Mouse (Mus musculus): ENCODE data around the gene Ergic1.

Ergic1 gene

DNA sequence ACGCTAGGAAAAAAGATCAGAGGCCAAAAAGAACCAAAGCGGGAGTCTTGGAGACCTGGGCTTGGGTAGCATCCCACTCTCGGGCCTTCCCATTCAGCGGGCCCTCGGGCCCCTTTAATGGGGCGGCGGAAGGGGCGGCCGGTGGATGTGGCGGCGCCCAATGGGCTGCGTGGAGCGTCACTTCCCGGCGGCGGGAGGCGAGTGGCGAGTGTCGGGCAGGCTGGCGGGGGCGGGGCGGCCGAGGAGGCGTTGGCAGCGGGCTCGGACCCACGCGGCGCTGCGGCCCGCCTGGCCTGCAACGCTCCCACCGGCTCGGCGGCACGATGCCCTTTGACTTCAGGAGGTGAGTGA lies at the start of gene Ergic1:
Ergic1 (plus strand) TSS at position 200 of the 351 bp plus-strand sequence.
- peak; percentile 96 for DNase-seq (ENCODE audit: low spot score)

DNA sequence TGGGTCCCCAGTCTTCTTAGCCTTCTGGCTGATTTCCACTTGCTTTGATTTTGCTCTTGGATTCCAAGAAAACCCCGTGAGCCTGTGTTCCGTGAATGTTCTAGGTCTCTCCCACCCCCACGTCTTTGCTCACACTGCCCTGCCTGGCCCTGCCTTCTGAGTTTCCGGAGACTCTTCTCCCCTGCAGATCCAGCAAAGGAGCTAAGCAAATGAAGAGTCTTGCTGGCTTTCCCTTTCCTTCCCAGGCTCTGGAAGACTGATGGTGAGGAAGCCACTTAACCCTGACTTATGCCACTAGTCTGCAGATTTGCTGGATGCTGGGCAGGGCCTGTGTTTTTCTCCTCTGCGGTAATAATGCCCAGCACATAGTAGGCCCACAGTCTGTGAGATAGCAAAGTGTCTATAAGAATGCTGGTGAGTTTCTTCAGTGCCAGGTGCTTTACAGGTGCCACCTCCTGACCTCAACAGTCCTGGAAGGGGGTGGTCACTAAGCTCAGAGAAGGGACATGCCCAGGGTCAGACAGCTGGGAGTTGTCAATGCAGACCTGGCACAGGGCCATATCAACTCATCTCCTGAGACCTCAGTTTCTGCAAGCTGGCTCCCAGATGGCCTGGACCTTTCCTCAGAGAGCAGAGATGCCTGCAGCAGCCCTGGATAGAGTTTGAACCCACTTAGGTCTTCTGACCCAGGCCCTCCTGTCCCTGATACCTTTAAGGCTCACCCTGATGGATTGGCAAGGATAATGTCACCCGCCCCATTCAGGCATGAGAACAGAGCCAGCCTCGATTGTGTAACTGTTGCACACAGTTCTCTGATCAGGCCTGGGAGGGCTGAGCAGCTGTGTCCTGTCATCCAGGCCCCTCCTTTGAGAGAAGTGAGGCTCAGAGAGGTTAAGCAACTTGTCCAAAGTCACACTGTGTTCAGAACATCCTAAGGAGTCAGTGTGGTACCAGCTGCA lies 49.2 kb upstream of the Ergic1 start:
- DNase-seq (ENCODE audit: low spot score) = no peak

DNA sequence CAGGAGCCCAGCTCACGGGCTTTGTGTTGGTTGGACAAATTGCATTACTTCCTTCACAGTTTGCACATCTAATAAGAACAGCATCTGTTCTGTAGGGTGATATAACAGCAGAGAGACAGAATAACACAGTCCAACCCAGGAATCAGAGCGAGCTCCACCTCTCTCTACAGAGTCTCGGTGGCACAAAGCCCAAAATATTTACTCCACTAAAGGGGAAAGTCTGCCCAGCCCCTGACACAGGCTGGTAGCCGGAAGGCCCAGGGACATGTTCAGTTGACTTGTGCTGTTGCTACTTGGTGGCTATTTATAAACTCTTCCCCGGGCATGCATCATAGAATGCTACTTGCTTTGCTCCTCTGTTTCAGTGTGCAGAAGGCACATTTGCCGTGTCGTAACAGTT lies 48.3 kb upstream of the Ergic1 start:
- no peak for DNase-seq (ENCODE audit: low spot score)

DNA sequence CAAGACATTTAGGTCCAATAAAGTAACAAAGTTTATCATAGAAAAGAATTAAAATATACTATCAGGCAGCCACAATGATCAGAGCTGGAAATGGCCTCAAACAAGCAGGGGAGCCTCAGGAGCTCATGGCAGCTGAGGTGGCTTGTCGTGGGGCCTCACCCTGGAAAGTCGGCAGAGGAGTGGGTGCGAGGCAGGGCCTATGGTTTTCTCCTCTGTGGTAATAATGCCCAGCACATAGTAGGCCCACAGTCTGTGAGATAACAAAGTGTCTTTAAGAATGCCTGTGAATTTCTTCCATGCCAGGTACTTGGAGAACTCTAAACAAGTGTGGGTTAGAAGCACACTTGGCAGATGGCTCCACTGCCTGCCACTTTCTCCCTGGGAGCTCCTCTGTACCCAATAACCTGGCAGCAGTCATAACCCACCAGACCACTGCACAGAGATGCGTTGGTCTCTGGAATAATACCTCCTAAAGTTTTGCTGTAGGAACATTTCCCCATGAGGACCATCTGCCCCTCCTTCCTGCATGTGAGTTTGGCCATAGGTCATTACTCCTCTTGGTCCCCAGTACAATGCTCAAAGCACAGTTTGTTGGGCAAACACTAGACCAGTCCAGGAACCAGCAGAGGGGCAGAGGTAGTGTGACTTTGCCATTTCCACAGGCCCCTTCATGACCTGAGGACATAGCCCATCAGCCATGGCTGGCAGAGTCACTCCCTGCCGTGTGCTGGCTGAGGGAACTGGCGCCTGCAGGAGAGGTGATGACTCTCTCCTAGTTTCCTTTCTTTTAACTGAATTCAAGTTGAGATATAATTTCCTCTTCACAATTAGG lies 47.6 kb upstream of the Ergic1 start:
- no peak for DNase-seq (ENCODE audit: low spot score)

DNA sequence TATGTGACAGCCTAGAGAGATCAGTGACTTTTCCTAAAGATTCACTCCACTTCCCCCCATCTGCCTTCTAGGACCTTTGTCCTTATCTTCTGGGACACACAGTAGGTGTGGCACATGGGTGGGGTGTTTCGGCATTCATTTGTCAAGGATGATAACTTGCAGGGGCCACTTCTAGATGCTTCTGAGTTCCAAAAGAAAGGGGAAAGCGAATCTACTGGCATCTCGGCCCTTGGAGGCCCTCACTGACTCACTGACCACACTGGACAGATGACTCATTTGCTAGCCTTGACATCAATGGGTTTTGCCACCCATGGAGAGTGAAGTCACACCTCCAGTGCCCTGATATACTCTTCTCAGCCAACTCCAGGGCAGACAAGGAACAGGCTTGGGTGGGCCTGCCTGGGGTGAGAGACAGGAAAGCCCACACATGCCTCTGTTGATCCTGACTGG lies 46.7 kb upstream of the Ergic1 start:
- DNase-seq (ENCODE audit: low spot score) = no peak

DNA sequence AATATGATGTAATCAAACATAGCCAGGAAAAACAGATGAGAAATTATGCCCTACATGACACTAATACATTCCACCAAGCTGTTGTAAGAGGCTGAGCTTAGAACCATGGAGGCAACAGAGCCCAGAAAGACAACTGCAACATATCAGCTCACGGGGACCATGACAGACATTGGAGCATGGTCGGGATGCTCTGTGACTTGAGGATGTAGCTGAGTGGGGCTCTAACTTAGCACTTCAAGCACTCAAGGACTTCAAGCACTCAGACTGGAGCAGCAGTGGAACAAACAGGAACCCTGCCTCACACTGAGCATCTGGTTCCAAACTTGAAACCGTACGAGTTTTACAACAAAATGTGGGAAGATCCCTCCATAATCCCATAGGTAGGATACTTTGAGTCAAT lies 45.6 kb upstream of the Ergic1 start:
- no peak for DNase-seq (ENCODE audit: low spot score)

DNA sequence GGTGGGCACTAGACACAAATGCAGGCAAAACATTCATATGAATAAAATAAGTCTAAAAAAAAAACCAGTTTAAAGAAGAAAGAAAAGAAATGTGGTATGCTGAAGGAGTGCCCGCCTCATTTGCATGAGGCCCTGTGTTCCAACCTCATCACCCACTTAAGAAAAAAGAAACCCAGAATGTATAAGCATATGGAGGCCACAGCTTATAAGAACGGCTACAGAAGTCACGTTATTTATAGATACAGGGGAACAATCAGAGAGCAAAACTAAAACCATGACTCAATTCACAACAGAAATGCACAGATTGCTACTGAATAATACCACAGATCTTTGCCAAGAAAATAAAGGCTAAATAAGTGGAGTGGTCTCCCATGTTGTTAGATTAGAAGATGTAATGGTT lies 43.0 kb upstream of the Ergic1 start:
- no peak for DNase-seq (ENCODE audit: low spot score)

DNA sequence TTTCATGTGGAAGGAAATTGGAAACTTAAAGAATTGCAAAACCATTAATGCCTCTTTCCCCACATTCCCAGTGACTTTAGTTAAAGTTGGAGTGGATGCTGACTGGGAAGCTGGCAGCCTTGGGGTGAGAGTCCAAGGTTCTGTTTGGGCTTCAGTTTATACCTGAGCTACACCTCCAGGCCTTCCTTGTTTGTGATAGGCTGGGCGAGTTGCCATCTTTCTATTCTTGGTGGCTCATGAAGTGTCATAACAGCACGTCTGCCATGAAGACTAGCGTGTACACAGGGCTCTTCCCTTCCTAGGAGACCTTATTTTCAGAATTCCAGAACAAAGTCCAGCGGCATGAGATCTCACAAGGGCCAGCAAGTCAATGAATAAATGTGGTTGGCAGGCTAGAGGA lies 38.6 kb upstream of the Ergic1 start:
- DNase-seq (ENCODE audit: low spot score) = no peak

DNA sequence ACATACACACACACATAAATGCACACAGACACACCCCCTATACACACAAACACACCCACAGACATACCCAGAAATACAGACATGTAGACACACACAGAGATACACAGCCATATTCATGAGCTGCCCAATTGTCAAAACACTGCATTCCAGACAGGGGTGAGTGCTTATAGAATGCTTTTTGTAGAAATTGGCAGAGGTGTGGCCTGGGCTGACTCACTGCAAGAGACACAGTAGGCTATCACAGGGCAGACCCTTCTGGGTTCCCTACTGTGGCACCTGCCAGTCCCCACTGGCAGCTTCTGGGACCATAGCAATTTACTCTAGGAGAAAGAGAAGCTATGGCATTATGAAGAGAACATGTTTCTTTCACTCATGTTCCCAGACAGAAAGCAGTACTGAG lies 37.0 kb upstream of the Ergic1 start:
- DNase-seq (ENCODE audit: low spot score) = no peak

DNA sequence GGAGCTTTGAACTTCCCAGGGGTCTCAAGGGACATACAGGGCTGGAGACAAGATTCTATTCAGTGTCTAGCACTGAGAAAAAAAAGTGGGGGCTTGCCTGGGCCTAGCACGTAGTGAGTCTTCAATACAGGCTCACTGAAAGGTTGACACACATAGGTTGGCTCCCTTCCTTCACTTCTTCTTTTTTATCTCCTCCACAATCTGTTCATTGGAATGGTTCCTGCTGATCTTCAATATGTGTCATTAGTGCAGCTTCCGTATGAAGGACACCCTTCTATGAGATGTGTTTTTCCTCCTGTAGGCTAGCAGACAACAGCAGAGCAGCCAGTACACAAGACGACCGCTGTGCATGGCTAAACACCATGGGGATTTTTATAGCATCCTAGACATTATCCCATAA lies 36.5 kb upstream of the Ergic1 start:
- no peak for DNase-seq (ENCODE audit: low spot score)

DNA sequence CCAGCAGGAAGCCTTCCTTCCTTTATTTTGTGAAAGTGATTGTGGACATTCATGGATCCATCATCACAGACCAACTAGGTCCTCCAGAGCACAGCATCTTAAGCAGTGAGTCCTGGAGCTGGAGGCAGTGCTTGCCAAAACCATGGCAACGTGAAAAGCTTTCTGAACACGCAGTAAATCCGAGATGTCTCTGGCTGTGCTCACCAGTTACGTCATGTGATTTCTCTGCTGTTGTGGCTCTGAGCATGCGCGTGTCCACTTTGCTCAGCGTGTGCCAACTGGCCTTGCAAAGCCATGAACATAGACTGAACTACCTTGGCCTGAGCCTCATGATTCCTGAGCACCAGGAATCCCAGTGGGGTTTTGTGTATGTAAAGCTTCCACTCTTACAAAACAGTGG lies 36.0 kb upstream of the Ergic1 start:
- DNase-seq (ENCODE audit: low spot score) = peak; percentile 46

DNA sequence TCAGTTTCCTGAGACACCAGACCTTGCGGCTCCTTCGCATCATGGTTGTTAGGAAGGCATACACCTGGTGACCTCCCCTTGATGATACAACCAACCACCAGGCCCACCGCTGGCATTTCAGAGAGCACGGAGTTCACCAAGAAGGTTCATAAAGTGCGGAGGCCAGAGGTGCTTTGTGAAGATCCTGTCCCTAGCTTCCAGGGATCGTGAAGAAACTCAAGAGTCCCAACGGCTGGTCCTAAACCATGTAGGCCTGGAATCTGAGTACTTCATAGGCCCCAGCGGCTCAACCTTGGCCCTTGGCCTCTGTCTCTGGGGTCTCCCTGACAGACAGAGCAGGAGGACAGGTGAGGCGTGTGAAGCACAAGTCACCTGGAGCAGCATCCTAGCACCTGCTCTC lies 34.0 kb upstream of the Ergic1 start:
- no peak for DNase-seq (ENCODE audit: low spot score)

DNA sequence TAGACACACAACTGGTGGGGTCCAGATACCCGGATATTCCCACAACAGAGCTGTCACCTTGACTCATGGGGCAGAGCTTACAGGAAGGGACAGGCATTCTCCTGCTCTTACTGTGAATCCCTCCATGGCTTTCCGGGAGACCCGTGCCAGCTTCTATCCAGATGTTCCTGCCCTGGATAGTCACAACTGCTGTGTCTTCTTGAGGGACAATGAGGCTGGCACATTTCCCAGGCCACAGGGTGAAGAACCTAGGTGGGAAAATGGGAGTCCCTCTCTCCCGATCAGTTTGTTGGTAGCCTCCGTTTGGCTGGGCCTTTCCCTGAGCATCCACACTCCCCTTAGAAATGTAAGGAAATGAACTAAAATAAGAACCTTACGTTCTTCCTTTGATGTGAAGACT lies 32.5 kb upstream of the Ergic1 start:
- DNase-seq (ENCODE audit: low spot score) = no peak

DNA sequence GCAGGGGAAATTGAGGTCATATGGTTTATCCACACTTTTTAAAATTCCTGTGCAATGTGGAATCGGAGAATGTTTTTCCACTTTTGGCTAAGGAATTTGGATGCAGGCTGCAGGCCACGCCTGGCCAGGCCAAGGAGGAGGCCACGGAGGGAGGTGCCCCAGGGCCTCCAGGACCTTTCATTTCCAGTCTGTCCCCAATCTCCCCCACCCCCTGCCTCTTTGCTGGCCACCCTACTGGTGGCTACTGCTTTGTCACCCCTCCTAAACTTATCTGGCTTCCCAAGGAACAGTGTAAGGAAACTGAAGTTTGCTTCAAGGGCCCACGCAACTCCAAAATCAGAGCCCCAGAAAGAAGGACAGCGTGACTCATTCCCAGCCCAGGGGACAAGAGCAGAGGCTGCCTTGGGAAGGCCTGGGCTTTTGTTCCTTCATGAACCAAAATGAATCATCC lies 31.5 kb upstream of the Ergic1 start:
- DNase-seq (ENCODE audit: low spot score) = no peak

DNA sequence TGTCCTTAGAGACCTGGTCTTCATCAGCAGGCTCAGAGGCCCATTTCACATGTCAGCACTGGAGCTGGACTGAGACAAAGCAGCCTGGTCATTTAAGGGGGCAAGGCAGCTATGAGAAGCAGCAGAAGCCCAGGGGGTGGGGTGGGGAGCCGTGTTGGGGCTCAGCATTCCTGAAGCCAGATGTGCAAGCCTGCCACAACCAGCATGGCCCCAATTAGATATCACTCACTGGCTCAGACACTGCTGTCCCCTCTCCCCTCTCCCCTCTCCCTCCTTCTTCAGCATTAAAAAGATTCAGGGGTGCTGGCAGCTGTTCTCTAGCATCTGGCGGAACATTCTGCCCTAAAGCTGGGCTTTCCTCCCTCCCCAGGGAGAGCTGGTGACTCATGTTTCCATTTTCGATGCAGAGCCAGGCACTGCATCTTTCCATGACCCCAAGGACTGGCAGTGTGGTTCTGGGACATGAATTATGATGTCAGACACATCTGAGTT lies 30.7 kb upstream of the Ergic1 start:
- no peak for DNase-seq (ENCODE audit: low spot score)

DNA sequence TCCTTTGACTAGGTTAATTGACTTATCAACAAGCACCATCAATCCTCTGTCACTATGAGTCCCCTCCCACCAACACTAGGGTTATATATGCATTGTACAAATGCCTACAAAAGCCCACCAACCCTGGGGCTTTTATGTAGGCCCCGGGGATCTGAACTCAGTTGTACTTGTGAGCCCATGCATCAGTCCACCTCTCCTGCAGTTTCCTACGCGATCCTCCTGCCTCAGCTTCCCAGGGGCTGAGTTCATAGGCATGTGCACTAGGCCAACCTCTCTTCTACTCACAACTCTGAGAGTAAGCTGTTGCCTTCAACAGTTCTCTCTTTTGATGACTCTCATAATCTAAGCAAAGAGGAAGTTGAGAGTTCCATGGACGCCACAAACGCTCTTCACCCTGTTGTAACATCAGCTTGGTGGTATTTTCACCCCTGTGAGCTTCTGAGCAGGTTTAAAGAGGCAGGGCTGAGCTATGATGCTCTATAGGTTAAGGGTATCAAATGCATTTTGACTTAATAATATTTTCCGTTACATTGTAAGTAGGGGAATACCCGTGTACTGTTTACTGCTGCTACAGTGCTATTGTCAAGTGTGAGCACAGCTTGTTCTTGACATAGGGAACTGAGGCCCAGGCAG lies 29.8 kb upstream of the Ergic1 start:
- no peak for DNase-seq (ENCODE audit: low spot score)

DNA sequence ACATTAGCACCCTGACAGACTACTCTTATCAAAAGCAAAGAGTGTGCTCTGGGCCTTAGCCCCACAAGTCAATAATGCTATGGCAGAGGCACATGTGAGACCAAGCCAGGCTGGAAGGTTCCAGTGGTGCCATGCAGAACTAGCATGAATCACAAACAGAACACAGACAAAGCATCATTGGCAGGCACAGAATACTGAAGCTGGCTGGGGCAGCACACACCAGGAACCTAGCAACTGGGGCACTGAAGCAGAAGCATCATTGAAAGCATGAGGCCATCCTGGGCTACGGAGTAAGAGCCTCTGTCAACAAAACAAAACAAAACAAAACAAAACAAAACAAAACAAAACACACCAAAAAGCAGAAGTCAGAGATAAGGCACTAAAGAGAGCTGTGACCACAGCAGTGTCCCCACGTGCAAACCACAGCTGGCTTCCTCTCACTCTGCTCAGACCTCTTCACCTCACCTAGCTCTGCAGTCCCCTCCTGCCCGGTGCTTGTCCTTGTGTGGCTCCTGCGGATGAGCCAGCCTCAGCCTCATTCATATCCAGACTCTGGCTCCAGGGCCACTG lies 28.7 kb upstream of the Ergic1 start:
- no peak for DNase-seq (ENCODE audit: low spot score)

DNA sequence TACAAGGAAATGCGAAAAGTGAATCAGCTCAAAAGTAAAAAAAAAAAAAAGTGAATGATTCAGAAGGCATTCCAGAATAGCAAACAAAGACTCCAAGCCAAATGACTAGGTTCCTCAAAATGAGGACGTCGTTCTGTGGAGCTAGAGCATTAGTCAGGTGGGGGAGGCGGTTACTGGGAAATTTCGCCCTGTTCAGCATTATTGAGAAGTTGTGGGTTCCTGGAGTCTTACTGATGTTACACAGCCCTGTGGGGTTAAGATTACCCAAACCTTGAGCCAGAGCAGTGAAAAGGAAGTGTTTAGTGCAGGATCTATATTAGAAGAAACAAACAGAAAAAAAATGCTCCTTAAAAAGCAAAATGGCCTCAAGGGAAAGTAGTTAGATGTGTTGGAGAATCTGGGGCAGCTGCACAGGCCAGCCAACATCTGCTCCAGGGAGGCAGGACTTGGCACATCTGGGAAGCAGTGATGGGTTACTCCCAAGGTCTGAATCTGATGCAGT lies 27.4 kb upstream of the Ergic1 start:
- no peak for DNase-seq (ENCODE audit: low spot score)

DNA sequence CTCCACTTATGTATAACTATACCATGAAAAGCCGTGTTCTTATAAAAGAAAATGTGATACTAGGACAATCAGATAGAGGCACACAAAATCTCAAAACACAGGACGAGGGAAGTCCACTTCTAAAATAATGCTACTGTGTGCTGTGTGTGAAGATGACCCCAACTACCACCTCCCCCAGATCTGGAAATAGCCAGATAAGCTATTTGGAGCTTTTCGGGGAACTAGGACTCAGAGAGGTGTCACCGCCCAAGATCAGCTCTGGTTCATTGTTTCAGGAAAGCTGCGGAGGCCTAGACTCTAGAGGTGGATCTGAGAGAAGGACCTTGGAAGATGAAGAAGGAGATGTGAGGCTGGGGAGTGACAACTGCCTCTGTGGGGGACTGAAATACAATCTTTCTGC lies 26.6 kb upstream of the Ergic1 start:
- DNase-seq (ENCODE audit: low spot score) = no peak

DNA sequence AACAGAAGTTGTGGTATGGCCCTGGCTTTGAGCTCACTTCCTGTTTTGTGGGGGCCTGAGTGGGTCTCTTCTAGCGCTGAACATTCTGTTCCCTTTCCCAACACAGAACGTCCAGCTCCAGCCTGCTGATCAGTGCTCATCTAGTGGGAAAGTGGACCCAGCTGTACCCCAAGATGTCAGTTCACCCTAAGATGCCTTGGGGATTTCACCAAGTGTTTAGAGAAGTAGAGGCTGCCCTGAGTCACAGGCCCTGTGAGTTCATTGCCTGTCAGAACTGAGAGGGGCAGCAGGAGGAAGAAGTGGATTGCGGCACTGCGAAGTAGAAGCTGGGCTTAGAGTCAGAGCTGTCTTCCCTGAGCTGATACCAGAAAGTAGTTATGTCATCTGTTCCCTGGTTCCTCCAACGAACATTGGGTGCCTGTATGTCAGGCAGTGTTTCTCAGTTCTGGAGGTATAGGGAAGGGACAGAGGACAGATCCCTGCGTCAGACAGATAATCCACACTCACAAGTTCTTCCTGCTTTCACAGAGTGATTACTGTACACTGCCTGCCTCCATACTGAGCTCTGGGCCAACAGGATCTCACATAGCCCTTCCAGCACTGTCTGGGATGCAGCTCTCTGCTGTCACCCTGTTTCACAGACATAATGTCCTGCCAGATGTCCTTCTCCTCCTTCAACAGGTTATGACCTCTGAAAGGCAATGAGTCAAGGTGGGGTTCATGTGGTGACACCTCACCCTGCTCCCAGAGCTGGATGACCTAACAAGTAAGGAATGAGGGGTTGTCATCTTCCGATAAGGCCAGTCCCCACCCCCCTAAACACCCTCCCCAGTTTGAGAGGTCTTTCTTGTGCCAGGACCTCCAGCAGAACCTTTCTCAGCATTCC lies 25.8 kb upstream of the Ergic1 start:
- DNase-seq (ENCODE audit: low spot score) = no peak

Data from testis, postnatal 10 days (tissue).